Mouse (Mus musculus): ENCODE measurements at regions not wholly inside any gene's neighbourhood (a gene's known extent, or its start where the extent isn't known, plus 50 kb on each side); places are given as distances from the start of the nearest gene placed in this dataset.

- DNase-seq (ENCODE audit: low spot score): no peak
Observed at GRCm38 (mm10) chr9:89532435-89532834, 90.5 kb downstream of the Minar1 start.

- no peak for DNase-seq (ENCODE audit: low spot score)
Observed at GRCm38 (mm10) chr9:89524137-89524536, 98.8 kb downstream of the Minar1 start.

GRCm38 (mm10) chr9:89523705-89524104 lies 99.2 kb downstream of the Minar1 start:
- DNase-seq (ENCODE audit: low spot score): no peak

GRCm38 (mm10) chr9:89508407-89509101 lies 114.4 kb downstream of the Minar1 start:
- no peak for DNase-seq (ENCODE audit: low spot score)

GRCm38 (mm10) chr9:89502083-89502482 lies 120.8 kb downstream of the Minar1 start:
- no peak for DNase-seq (ENCODE audit: low spot score)

GRCm38 (mm10) chr9:89497399-89497749 lies 125.6 kb downstream of the Minar1 start:
- no peak for DNase-seq (ENCODE audit: low spot score)

GRCm38 (mm10) chr9:89496729-89497398 lies 126.1 kb downstream of the Minar1 start:
- DNase-seq (ENCODE audit: low spot score): no peak

- DNase-seq (ENCODE audit: low spot score): no peak
Observed at GRCm38 (mm10) chr9:89487601-89488000, 135.3 kb downstream of the Minar1 start.

- DNase-seq (ENCODE audit: low spot score): no peak
Observed at GRCm38 (mm10) chr9:89479406-89479805, 143.5 kb downstream of the Minar1 start.

GRCm38 (mm10) chr9:89461190-89461589 lies 161.7 kb downstream of the Minar1 start:
- DNase-seq (ENCODE audit: low spot score): peak; percentile 13

- DNase-seq (ENCODE audit: low spot score): no peak
Observed at GRCm38 (mm10) chr9:89456666-89457065, 166.3 kb downstream of the Minar1 start.

- no peak for DNase-seq (ENCODE audit: low spot score)
Observed at GRCm38 (mm10) chr9:89449656-89450055, 173.3 kb downstream of the Minar1 start.

All from urinary bladder, postnatal 14 days (tissue).